Mouse (Mus musculus): Measurements from ENCODE around the gene Vmn2r3. TPM values are rescaled to one million over a fixed set of nuclear protein-coding genes. Genes with fewer than 3 reads are reported as not detected.
"Not testable (repeated sequence)": the region's sequence is repeated elsewhere in the genome, so short reads cannot be mapped to it uniquely, and the experiment has no call there.

Vmn2r3 gene
- total RNA-seq (2021) = not detected

GRCm38 (mm10) chr3:64289609-64290008 lies at the start of gene Vmn2r3:
Gene Vmn2r3 (minus strand): TSS chr3:64289709.
- DNase-seq (ENCODE audit: low spot score in 2 of 2) = no peak
- intact Hi-C loops (cut with DNase I) = no loop called here

- intact Hi-C loops (cut with DNase I) = no loop called here
- DNase-seq (ENCODE audit: low spot score in 2 of 2) = no peak
These were observed 43.0 kb upstream of the Vmn2r3 start for GRCm38 (mm10) chr3:64332548-64332947.

GRCm38 (mm10) chr3:64321824-64322223 lies 32.3 kb upstream of the Vmn2r3 start:
- intact Hi-C loops (cut with DNase I) = no loop called here
- DNase-seq (ENCODE audit: low spot score in 2 of 2) = no peak

DNA sequence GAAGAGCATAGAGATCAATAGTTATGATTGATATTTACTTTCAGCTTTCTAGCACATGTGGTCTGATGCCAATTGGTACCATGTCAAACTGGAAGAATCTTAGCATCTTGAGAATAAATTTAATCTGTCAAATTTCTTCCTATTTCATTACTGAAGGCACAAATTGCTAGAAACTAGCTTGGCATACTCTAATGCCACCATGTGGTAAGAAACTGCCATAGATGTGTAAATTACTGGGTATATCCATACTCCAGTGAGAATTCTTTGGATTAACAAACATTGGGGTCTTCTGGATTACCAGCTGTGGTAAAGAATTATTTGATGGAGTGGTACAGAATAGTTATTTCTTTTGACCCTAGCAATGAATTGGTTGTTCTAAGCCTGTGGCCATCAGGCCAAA lies 17.3 kb upstream of the Vmn2r3 start:
- no peak for DNase-seq (ENCODE audit: low spot score in 2 of 2)
- intact Hi-C loops (cut with DNase I) = loop anchor here (2.0 kb wide), 1 partner anchor 268 kb away; no protein-coding TSS in a partner anchor

GRCm38 (mm10) chr3:64265762-64266112 lies 23.8 kb downstream of the Vmn2r3 start:
- no peak for DNase-seq (ENCODE audit: low spot score in 2 of 2)
- intact Hi-C loops (cut with DNase I) = no loop called here

GRCm38 (mm10) chr3:64265056-64265761 lies 24.3 kb downstream of the Vmn2r3 start:
- DNase-seq (ENCODE audit: low spot score in 2 of 2) = not testable (repeated sequence)

GRCm38 (mm10) chr3:64259582-64259981 lies 29.9 kb downstream of the Vmn2r3 start:
- intact Hi-C loops (cut with DNase I) = no loop called here
- DNase-seq (ENCODE audit: low spot score in 2 of 2) = no peak

More at GRCm38 (mm10) chr3:64265056-64265761, 24.3 kb downstream of the Vmn2r3 start:
- intact Hi-C loops (cut with DNase I) = not testable (repeated sequence)

GRCm38 (mm10) chr3:64251646-64252045 lies 37.9 kb downstream of the Vmn2r3 start:
- no peak for DNase-seq (ENCODE audit: low spot score in 2 of 2)
- intact Hi-C loops (cut with DNase I) = no loop called here

GRCm38 (mm10) chr3:64250461-64250860 lies 39.0 kb downstream of the Vmn2r3 start:
- DNase-seq (ENCODE audit: low spot score in 2 of 2); intact Hi-C loops (cut with DNase I): not testable (repeated sequence)

DNA sequence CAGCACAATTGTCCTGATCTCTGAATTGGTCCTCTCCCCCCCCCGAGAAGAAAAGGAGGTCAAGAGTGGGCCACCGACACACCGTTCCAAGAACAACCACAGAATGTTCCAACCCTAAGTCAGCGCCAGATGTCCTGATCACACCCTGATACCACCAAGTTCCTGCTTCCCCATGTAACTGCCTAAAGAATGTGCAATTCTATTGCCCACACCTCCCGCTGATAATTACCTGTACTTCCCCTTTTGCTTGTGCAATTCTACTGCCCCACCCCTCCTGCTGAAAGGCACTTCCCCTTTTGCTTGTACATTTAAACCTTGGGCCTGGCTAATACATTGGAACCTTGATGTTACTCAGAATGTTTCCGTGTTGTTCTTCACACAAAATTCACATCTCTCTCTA lies 54.0 kb downstream of the Vmn2r3 start:
- DNase-seq (ENCODE audit: low spot score in 2 of 2); intact Hi-C loops (cut with DNase I): not testable (repeated sequence)

- intact Hi-C loops (cut with DNase I) = not testable (repeated sequence)
These were observed 55.9 kb downstream of the Vmn2r3 start for GRCm38 (mm10) chr3:64233655-64234054.

DNA sequence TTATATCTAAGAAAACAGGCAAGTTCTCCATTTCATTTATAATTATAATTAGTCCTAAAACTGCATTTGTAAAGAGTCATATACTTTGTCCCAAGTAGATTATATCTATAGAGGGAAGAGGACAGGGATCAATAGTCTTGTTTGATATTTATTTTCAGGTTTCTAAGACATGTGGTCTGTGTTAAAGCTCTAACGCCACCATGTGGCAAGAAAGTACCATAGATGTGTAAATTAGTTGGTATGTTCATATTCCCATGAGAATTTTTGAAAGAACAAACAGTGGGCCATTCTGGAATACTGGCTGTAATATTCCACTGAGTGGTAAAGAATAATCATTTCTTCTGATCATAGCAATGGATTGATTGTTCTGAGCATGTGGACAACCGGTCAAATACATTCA lies 62.3 kb downstream of the Vmn2r3 start:
- no peak for DNase-seq (ENCODE audit: low spot score in 2 of 2)
- intact Hi-C loops (cut with DNase I) = no loop called here

More at GRCm38 (mm10) chr3:64233655-64234054, 55.9 kb downstream of the Vmn2r3 start:
- not testable (repeated sequence) for DNase-seq (ENCODE audit: low spot score in 2 of 2)

Other genes starting within 250 kb of the Vmn2r3 start
- gene Vmn2r1, start 208.2 kb downstream of the Vmn2r3 start, total RNA-seq (2021) = under 1 TPM; 0.42 to 0.43 TPM
- gene Vmn2r2, start 147.8 kb downstream of the Vmn2r3 start, total RNA-seq (2021) = not detected
- not detected for gene Vmn2r4, start 125.7 kb upstream of the Vmn2r3 start, total RNA-seq (2021)
- not detected for gene Vmn2r5, start 220.1 kb upstream of the Vmn2r3 start, total RNA-seq (2021)